Mouse (Mus musculus) telencephalon, adult 2 months (tissue): ENCODE measurements around the gene Eya2.
A peak's percentile ranks its signal among the peaks of the same experiment; 100 is the strongest.

Experiments
- DNase-seq: peaks from one replicate; pipeline ENCODE4 v3.0.0-alpha.2; 2011; ENCODE audit warnings: low read depth, low spot score

Gene Eya2

GRCm38 (mm10) chr2:165716688-165717087 lies 121.9 kb downstream of the Eya2 start:
- no peak for DNase-seq

GRCm38 (mm10) chr2:165717182-165718176 lies 122.6 kb downstream of the Eya2 start:
- DNase-seq, result peak; percentile 47

GRCm38 (mm10) chr2:165719382-165719781 lies 124.5 kb downstream of the Eya2 start:
- no peak for DNase-seq

- no peak for DNase-seq
These were observed 127.1 kb downstream of the Eya2 start for GRCm38 (mm10) chr2:165721941-165722340.

GRCm38 (mm10) chr2:165732552-165733238 lies 137.9 kb downstream of the Eya2 start:
- DNase-seq, result no peak

- DNase-seq, result no peak
These were observed 138.9 kb downstream of the Eya2 start for GRCm38 (mm10) chr2:165733701-165734100.

- no peak for DNase-seq
These were observed 141.5 kb downstream of the Eya2 start for GRCm38 (mm10) chr2:165736297-165736696.

- DNase-seq, result no peak
These were observed 145.5 kb downstream of the Eya2 start for GRCm38 (mm10) chr2:165740381-165740780.

DNA sequence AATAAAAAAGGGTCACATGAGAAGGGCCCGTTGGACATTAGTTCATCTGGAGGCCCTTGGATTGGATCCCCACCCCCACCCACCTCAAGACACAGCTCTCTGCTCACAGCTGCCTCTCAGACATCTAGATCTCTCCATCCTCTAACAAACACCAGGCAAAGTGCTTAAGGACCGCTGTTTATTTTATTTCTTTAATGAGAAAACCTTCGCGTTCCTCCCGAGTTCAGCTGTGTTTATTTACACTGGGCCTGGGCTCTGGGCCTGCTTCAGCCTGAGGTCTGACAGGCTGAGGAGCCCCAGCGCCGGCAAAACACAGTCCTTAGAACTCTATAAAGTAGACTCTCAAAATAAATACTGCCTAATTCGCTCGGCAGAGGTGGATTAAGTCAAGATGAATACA lies 146.2 kb downstream of the Eya2 start:
- DNase-seq, result no peak

DNA sequence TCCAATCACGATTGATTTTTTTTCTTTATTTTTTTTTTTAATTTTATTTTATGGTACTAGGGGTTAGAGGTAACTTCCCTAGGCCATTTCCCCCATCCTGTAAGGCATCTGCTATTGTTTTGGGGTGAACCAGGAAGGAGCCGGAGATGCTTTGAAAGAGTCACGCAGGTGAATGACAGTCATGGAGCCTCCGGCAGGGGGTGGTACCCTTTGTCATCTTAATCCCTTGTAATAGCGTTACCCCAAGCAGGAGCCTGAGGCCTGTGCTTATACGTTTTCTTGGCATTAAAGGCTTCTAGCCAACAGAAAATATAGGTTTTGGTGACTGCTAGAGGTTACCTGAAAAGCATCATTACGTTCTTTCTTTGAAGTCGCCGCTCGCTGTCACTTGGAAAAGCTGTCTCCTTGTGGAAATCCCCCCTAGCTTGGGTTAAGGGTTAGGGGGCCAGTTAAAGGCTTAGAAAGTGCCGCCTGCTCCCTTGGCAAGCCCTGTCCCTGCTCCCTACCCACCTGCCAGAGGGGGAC lies 146.8 kb downstream of the Eya2 start:
- no peak for DNase-seq

DNA sequence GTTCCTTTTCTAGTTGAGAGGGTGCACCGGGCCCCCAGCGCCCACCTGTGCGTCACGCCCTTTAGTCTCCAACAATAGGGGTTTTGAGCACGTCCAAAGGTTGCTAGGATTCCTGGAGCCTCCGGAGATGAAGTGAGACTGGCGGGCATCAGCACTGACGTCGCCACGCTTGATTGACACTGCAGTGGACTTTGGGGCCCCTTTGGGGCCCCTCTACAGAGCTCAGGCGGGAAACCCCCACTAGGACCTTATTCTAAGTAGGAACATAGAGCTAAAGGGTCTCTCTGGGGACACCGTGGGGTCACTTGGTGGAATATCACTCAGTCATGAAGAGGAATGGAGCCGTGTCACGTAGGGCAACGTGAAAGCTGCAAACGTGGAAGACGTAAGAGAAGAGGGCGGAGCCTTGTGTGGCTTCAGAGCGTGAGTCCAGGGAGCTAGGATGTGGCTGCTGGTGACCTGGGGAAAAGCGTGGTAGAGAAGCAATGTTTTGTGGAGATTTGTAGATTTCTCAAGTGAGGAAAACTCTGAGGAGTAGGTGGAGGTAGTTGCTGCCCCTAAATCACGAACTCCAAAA lies 147.5 kb downstream of the Eya2 start:
- no peak for DNase-seq

DNA sequence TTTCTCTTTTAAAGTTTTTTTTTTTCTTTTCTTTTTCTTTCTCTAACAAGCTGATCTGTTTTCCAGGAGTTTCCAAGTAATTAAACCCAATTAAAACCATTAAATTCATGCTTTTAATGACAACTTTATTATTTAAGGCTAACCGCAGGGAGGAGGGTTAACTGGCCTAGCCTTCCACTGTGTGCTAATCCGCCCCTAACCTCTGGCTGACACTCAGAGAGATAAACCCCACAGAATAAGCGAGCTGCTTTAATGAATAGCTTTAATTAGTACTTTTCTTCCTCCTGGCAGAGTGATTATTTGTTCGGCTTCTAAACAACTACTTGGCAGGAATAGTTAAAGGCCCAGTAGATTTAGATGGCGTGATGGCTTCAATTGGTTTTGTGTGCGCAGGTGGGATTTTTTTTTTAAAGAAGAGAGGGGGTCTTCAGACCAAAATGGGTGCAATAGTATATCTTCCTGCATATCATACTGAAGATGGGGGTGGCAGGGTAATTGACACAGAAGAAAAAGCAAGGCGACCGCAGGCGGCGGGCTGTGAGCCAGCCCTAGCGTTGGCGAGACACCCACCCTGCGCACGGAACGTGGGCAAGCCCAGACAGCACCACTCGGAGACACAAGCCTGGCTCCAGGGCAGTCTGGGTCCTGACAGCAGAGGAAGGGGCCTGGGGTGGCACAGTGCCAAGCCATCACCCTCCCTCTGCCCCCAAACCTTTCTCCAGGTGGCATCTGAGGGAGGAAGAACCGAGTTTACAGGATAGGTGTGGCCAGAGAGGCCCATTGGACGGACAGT lies 150.7 kb downstream of the Eya2 start:
- DNase-seq, result no peak

- no peak for DNase-seq
These were observed 153.1 kb downstream of the Eya2 start for GRCm38 (mm10) chr2:165747975-165748374.

DNA sequence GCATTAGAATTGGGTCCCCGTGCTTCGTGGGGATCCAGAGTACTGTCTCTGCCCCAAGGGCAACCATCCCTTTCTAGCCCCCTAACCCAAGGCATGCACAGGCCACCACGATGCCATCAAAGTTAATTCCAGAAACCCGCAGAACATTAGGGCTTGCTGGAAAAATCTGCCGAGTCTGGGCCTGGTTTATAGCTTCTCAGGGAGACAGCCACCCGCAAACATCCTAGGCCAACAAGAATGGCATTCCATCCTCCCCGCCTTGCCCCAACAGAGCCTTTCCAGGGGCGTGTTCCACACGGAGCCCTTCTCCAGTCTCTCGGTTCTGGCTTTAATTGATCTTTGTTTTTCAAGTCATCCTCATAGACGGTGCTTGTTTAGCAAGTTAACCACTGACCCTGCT lies 153.6 kb downstream of the Eya2 start:
- DNase-seq, result no peak

DNA sequence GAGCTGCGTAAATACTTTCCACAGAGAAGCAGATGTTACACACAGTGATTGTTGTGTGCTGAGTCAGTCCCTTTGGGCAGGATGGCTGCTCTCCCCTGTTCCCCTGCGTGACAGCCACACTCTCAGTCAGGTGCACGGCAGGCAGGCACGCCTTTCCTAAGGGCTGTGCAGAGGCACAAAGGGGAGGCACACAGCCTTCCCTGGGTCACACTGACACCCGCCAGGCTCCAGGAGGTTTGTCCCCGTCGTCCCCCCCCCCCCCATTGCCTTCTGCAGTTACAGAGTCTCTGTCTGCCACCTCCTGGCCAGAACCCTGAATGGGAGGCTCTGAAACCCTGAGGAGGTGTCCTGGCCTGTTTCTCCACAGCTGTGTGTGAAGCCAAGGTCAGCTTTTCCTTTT lies 156.2 kb downstream of the Eya2 start:
- DNase-seq, result no peak

DNA sequence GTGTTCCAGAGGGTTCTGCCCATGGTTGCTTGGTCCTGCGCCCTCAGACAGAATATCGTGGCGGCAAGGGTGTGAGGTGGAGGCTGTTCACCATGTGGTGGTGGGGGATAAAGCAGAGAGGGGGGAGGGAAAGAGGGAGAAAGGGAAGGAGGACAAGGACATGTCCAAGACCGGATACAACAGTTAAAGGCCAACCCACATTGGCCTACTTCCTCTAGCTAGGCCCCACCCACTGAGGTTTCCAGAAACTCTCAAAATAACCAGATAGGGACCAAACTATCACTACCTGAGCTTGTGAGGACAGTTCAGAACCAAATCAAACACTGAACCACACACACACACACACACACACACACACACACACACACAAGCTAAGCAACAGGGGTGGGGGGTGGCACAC lies 157.9 kb downstream of the Eya2 start:
- no peak for DNase-seq

DNA sequence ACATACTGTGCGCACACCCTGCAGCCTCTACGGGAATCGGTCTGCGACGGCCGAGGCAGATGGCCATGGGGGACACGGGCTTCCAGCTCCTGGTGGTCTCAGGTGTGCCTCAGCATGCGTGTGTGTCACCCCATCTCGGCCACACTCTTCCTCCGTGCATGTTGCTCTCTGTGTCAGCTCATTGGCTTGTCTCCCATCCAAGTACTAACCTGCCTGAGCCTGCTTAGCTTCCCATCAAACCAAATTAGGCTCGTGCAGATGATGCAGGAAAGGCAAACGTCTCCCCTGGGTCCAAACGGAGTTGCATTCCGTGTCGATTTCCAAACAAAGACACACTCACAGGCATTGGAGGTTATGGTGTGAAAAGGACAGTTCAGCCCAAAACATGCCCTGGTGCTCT lies 163.0 kb downstream of the Eya2 start:
- DNase-seq, result no peak

- no peak for DNase-seq
These were observed 163.7 kb downstream of the Eya2 start for GRCm38 (mm10) chr2:165758534-165758933.

- no peak for DNase-seq
These were observed 164.7 kb downstream of the Eya2 start for GRCm38 (mm10) chr2:165759421-165759985.

DNA sequence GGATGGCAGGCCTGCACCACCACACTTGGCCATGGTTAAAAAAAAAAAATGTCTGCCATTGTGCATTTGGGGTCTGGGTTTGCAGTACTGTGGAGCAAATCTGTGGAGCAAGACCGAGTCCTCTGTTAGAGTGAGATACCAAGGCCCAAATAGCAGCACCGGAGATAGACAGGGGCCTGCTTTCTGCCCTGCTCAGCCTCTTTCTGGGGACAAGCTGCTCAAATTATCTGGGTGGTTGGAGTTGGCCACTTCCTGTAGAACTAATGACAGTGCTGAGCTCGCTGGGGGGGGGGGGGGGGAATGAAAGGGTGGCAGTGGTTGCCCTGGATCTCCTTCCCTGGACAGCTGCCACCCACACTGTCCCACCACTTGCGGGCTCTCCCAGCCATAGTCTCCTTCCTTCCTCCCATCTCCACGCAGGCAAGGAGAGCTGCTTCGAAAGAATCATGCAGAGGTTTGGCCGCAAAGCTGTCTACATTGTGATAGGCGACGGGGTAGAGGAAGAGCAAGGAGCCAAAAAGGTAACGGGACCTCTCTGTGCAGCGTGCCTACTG lies 174.1 kb downstream of the Eya2 start:
- DNase-seq, result no peak
